Mouse (Mus musculus) brain, embryonic 14.5 days (tissue): ENCODE measurements around the gene Opcml.

ENCODE experiments used
- CTCF ChIP-seq: fragments of 200-500 bp; IDR thresholded peaks from 2 replicates; pipeline ENCODE4 v1.5.1; 2012; ENCODE audit warnings: inconsistent platforms, mild to moderate bottlenecking, moderate library complexity, borderline replicate concordance; ENCODE audit not compliant: insufficient read depth, insufficient read length; ENCODE audit errors: extremely low read depth
- POLR2A ChIP-seq: fragments of 200-500 bp; IDR thresholded peaks from 2 replicates; pipeline ENCODE4 v1.6.1; 2012; ENCODE audit warnings: mild to moderate bottlenecking, inconsistent platforms, borderline replicate concordance; ENCODE audit not compliant: poor library complexity, insufficient read depth, insufficient read length, severe bottlenecking; ENCODE audit errors: extremely low read depth

DNA sequence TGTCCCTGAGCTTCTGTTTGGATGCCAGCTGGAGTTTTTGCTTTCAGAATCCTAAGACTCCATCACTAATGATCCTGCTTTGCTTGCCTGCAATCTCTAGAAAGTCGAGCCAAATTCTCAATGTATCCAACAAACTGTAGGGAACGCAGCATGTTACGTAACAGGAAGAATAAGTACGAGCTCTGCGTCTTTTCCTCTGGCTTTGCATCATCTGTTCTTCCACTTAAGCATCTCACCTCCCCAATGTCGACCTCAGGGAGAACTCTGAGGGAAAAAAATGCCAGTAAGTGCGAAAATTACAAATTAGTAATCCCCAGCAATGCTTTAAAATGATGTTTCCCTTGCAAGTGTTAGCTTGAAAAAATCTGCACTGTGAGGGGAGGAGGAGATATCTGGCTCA lies 222.1 kb downstream of the Opcml start:
- no peak for TF ChIP-seq CTCF
- TF ChIP-seq POLR2A, result no peak
